Mouse (Mus musculus): ENCODE data around the gene Col4a6. TPM values are rescaled to one million over a fixed set of nuclear protein-coding genes. Genes with fewer than 3 reads are reported as not detected.
A peak's percentile ranks its signal among the peaks of the same experiment; 100 is the strongest.

Gene Col4a6
- polyA plus RNA-seq, 1 experiment, result 1.2 TPM

GRCm38 (mm10) chrX:141265986-141266385, 207.9 kb downstream of the Col4a6 start:
- TF ChIP-seq CTCF (conservative IDR thresholded peaks at IDR 0.05; ENCODE audit: insufficient read depth, insufficient read length, low read depth, low read length) (no peak), POLR2A (IDR thresholded peaks at IDR 0.05; ENCODE audit: low read depth, low read length) (no peak)
- no peak for DNase-seq
- WGBS, result 21% methylated on average over 1 of the region's 1 CpGs

GRCm38 (mm10) chrX:141249636-141250035, 224.2 kb downstream of the Col4a6 start:
- Histone ChIP-seq H3K27ac (ENCODE audit: insufficient read depth, low read depth, low read length) (no peak overlapping the region), H3K4me1 (ENCODE audit: control insufficient read depth, insufficient read depth, low read length) (no peaks in the 10 kb centered on the region), H3K27me3 (replicated peaks; ENCODE audit: control insufficient read depth, insufficient read depth, low read length) (no peaks in the 10 kb centered on the region), H3K36me3 (ENCODE audit: control insufficient read depth, insufficient read depth, low read length) (no peaks in the 10 kb centered on the region), H3K4me3 (ENCODE audit: insufficient read depth, low read depth, low read length) (no peak overlapping the region)
- DNase-seq, result no peak
- TF ChIP-seq CTCF (conservative IDR thresholded peaks at IDR 0.05; ENCODE audit: insufficient read depth, insufficient read length, low read depth, low read length), result no peak
- no peak for TF ChIP-seq POLR2A (IDR thresholded peaks at IDR 0.05; ENCODE audit: low read depth, low read length)
- WGBS, result 58% methylated on average over 1 of the region's 1 CpGs

More at GRCm38 (mm10) chrX:141265986-141266385, 207.9 kb downstream of the Col4a6 start:
- Histone ChIP-seq H3K4me1 (ENCODE audit: control insufficient read depth, insufficient read depth, low read length) (no peaks in the 10 kb centered on the region), H3K27me3 (replicated peaks; ENCODE audit: control insufficient read depth, insufficient read depth, low read length) (no peaks in the 10 kb centered on the region), H3K27ac (ENCODE audit: insufficient read depth, low read depth, low read length) (no peak overlapping the region), H3K36me3 (ENCODE audit: control insufficient read depth, insufficient read depth, low read length) (no peaks in the 10 kb centered on the region), H3K4me3 (ENCODE audit: insufficient read depth, low read depth, low read length) (no peak overlapping the region)

GRCm38 (mm10) chrX:141236564-141237333, 237.1 kb downstream of the Col4a6 start:
- Histone ChIP-seq H3K4me3 (ENCODE audit: insufficient read depth, low read depth, low read length) (no peak overlapping the region), H3K4me1 (ENCODE audit: control insufficient read depth, insufficient read depth, low read length) (no peaks in the 10 kb centered on the region), H3K36me3 (ENCODE audit: control insufficient read depth, insufficient read depth, low read length) (no peaks in the 10 kb centered on the region), H3K27ac (ENCODE audit: insufficient read depth, low read depth, low read length) (no peak overlapping the region), H3K27me3 (replicated peaks; ENCODE audit: control insufficient read depth, insufficient read depth, low read length) (no peaks in the 10 kb centered on the region)
- 57% methylated on average over 2 of the region's 2 CpGs for WGBS
- peak; percentile 9 for DNase-seq
- no peak for TF ChIP-seq CTCF (conservative IDR thresholded peaks at IDR 0.05; ENCODE audit: insufficient read depth, insufficient read length, low read depth, low read length)
- TF ChIP-seq POLR2A (IDR thresholded peaks at IDR 0.05; ENCODE audit: low read depth, low read length), result no peak

DNA sequence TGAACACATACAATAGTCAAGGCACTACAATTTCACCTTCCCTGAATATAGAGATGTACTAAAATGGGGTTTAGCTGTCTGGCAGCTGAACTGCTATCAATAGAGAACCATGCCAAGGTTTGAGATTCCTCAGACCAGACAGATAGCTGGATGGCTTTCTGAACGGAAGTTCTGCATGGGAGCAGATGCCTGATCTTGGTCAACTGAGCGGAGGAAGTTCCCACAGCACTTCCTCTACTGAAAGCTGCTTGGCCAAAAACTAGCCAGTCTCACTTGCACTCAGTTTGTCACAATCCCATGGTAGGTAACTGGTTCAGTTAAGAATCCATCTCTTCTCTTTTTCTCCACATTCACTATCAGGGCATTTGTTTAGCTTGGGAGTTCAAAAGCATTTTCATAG, 245.7 kb downstream of the Col4a6 start:
- WGBS, result 57% methylated on average over 2 of the region's 2 CpGs

DNA sequence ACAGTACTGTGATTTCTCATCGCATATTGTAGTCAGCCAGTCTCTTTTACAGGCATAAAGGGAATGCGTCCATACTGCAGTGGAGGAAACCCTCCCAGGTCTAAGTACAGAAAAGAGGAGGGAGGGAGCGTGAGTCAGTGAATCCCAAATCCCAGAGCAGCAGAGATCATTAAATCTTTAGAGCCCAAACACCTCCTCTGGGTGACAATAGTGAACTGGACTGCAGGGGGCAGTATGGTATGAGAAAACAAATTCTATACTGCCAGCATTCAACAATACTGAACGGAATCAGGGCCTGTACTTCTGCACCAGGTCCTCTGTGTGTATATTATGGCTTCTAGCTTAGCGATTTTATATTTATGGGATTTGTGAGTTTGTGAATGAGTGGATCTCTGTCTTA, 261.1 kb downstream of the Col4a6 start:
- no peaks in the 10 kb centered on the region for H3K27me3 ChIP-seq (replicated peaks; ENCODE audit: control insufficient read depth, insufficient read depth, low read length)
- no peaks in the 10 kb centered on the region for H3K36me3 ChIP-seq (ENCODE audit: control insufficient read depth, insufficient read depth, low read length)
- no peaks in the 10 kb centered on the region for H3K4me1 ChIP-seq (ENCODE audit: control insufficient read depth, insufficient read depth, low read length)
- no peak overlapping the region for H3K4me3 ChIP-seq (ENCODE audit: insufficient read depth, low read depth, low read length)
- DNase-seq, result peak; percentile 37
- TF ChIP-seq POLR2A (IDR thresholded peaks at IDR 0.05; ENCODE audit: low read depth, low read length) (no peak), CTCF (conservative IDR thresholded peaks at IDR 0.05; ENCODE audit: insufficient read depth, insufficient read length, low read depth, low read length) (no peak)
- 35% methylated on average over 5 of the region's 5 CpGs for WGBS
- H3K27ac ChIP-seq (ENCODE audit: insufficient read depth, low read depth, low read length), result no peak overlapping the region

More for the DNA sequence above, 245.7 kb downstream of the Col4a6 start:
- Histone ChIP-seq H3K27me3 (replicated peaks; ENCODE audit: control insufficient read depth, insufficient read depth, low read length) (no peaks in the 10 kb centered on the region), H3K36me3 (ENCODE audit: control insufficient read depth, insufficient read depth, low read length) (no peaks in the 10 kb centered on the region), H3K27ac (ENCODE audit: insufficient read depth, low read depth, low read length) (no peak overlapping the region), H3K4me1 (ENCODE audit: control insufficient read depth, insufficient read depth, low read length) (no peaks in the 10 kb centered on the region), H3K4me3 (ENCODE audit: insufficient read depth, low read depth, low read length) (no peak overlapping the region)
- DNase-seq, result no peak
- TF ChIP-seq POLR2A (IDR thresholded peaks at IDR 0.05; ENCODE audit: low read depth, low read length), result no peak
- TF ChIP-seq CTCF (conservative IDR thresholded peaks at IDR 0.05; ENCODE audit: insufficient read depth, insufficient read length, low read depth, low read length), result no peak

DNA sequence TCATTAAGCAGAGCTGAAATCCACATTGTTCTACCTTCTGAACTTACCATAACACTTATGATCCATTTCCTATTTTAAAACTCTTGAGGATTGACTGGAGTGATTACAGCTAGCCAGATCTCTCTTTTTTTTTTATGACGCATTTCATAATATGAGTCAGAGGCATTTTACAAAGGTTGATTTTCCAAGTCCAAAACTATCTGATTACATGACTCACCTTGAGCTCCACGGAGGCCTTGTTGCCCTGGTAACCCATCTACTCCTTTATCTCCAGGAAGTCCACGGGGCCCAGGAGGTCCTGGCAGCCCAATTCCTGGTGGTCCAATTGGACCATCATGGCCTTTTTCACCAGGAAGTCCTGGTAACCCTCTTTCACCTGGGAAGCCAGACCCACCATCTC, 274.9 kb downstream of the Col4a6 start:
- H3K27ac ChIP-seq (ENCODE audit: insufficient read depth, low read depth, low read length), result no peak overlapping the region
- H3K4me3 ChIP-seq (ENCODE audit: insufficient read depth, low read depth, low read length), result no peak overlapping the region
- no peaks in the 10 kb centered on the region for H3K27me3 ChIP-seq (replicated peaks; ENCODE audit: control insufficient read depth, insufficient read depth, low read length)
- H3K4me1 ChIP-seq (ENCODE audit: control insufficient read depth, insufficient read depth, low read length), result no peaks in the 10 kb centered on the region
- no peaks in the 10 kb centered on the region for H3K36me3 ChIP-seq (ENCODE audit: control insufficient read depth, insufficient read depth, low read length)
- WGBS, result 69% methylated on average over 3 of the region's 3 CpGs
- no peak for DNase-seq
- no peak for TF ChIP-seq CTCF (conservative IDR thresholded peaks at IDR 0.05; ENCODE audit: insufficient read depth, insufficient read length, low read depth, low read length)
- TF ChIP-seq POLR2A (IDR thresholded peaks at IDR 0.05; ENCODE audit: low read depth, low read length), result no peak

DNA sequence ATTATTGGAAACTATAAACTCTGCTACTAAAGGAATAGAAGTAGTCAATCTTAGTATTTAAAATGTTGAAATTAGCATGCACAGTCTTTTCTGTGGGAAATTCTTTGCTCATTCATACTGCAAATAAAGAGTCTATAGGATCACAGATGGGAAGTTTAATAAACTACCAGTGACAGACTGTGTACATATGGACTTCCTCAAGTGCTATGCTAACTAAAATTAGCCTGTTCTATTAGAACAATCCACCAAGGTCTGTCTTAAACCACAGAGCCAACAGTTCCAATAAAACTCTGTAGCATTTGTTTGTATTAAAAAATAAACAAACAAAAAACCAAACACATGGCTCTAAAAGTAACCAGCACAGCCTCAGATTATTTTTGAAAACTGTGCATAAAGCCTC, 278.8 kb downstream of the Col4a6 start:
- no peak overlapping the region for H3K4me3 ChIP-seq (ENCODE audit: insufficient read depth, low read depth, low read length)
- TF ChIP-seq CTCF (conservative IDR thresholded peaks at IDR 0.05; ENCODE audit: insufficient read depth, insufficient read length, low read depth, low read length), result no peak
- TF ChIP-seq POLR2A (IDR thresholded peaks at IDR 0.05; ENCODE audit: low read depth, low read length), result no peak

More for the DNA sequence above, 278.8 kb downstream of the Col4a6 start:
- Histone ChIP-seq H3K4me1 (ENCODE audit: control insufficient read depth, insufficient read depth, low read length) (no peaks in the 10 kb centered on the region), H3K27ac (ENCODE audit: insufficient read depth, low read depth, low read length) (no peak overlapping the region), H3K27me3 (replicated peaks; ENCODE audit: control insufficient read depth, insufficient read depth, low read length) (no peaks in the 10 kb centered on the region), H3K36me3 (ENCODE audit: control insufficient read depth, insufficient read depth, low read length) (no peaks in the 10 kb centered on the region)
- no peak for DNase-seq
